Mouse (Mus musculus) midbrain, embryonic 15.5 days (tissue): ENCODE results near the gene Phldb2. TPM values are rescaled to one million over a fixed set of nuclear protein-coding genes. Genes with fewer than 3 reads are reported as not detected.

Experiments used
- ATAC-seq: fragments of 200-750 bp; cut with Nextera tagmentation; replicated peaks from 2 replicates; pipeline ENCODE4 v1.8.0; 2017; ENCODE audit warnings: moderate TSS enrichment
- H3K27ac ChIP-seq: fragments of 300-500 bp; sonication (generic); 2 replicates; pipeline ENCODE4 v1.5.1; 2015; ENCODE audit warnings: mild to moderate bottlenecking, inconsistent platforms
- H3K27me3 ChIP-seq: fragments of 300-500 bp; sonication (generic); replicated peaks from 2 replicates; pipeline ENCODE4 v1.6.1; 2015; ENCODE audit warnings: inconsistent platforms
- H3K36me3 ChIP-seq: fragments of 300-500 bp; sonication (generic); replicated peaks from 2 replicates; pipeline ENCODE4 v1.6.1; 2015; ENCODE audit warnings: inconsistent platforms
- H3K4me1 ChIP-seq: fragments of 300-500 bp; sonication (generic); 2 replicates; pipeline ENCODE4 v1.6.1; 2015; ENCODE audit warnings: inconsistent platforms
- H3K4me2 ChIP-seq: fragments of 300-500 bp; sonication (generic); 2 replicates; pipeline ENCODE4 v1.6.1; 2015; ENCODE audit warnings: inconsistent platforms, mild to moderate bottlenecking, moderate library complexity
- H3K4me3 ChIP-seq: fragments of 300-500 bp; sonication (generic); 2 replicates; pipeline ENCODE4 v1.5.1; 2015; ENCODE audit warnings: mild to moderate bottlenecking, inconsistent platforms
- H3K9ac ChIP-seq: fragments of 300-500 bp; sonication (generic); 2 replicates; pipeline ENCODE4 v1.6.1; 2015; ENCODE audit warnings: mild to moderate bottlenecking, inconsistent platforms
- H3K9me3 ChIP-seq: fragments of 300-500 bp; sonication (generic); 2 replicates; pipeline ENCODE4 v1.6.1; 2016; ENCODE audit warnings: inconsistent platforms
- WGBS: fragments of 180-500 bp; shearing (Covaris S2); methylation state at CpG from one replicate; pipeline ENCODE4 v1.1.7; 2015; ENCODE audit warnings: mixed read lengths; 5-methylcytosine and 5-hydroxymethylcytosine counted together
- polyA plus RNA-seq: library from polyadenylated mRNA; unstranded; fragments of >200 nt; fragmentation: Nextera tagmentation; extraction: Ambion mirVana; gene quantifications from 2 replicates; pipeline ENCODE4 v1.2.1, GENCODE M21; 2015

Gene Phldb2
- polyA plus RNA-seq, 1 experiment from 2014 or later: 7.8 TPM

DNA sequence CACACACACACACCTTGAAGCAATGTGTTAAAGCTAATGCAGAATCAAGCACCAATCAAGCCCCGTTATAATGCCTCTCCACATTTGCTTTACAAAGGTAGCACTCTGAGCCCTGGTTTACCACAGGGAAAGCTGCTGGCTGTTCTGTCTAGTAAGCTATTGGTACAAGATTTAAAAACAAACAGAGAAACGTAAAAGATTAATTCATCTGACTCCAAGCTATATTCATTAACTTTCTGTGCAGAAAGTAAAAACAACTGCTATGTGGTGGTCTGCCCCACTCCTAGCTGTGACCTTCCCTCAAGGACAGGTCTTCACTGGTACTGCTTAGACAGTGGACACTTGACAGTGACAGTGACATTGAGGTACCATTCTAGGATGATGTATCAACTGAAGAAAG, 69.2 kb downstream of the Phldb2 start:
- H3K9ac ChIP-seq: no peak overlapping the region
- no peak for ATAC-seq
- WGBS: 89% methylated on average over 2 of the region's 2 CpGs
- H3K27me3 ChIP-seq: no peaks in the 10 kb centered on the region
- H3K4me3 ChIP-seq: no peak overlapping the region
- H3K4me1 ChIP-seq: no peaks in the 10 kb centered on the region
- no peak overlapping the region for H3K4me2 ChIP-seq
- no peak overlapping the region for H3K27ac ChIP-seq
- H3K36me3 ChIP-seq: no peaks in the 10 kb centered on the region
- H3K9me3 ChIP-seq: no peaks in the 10 kb centered on the region

DNA sequence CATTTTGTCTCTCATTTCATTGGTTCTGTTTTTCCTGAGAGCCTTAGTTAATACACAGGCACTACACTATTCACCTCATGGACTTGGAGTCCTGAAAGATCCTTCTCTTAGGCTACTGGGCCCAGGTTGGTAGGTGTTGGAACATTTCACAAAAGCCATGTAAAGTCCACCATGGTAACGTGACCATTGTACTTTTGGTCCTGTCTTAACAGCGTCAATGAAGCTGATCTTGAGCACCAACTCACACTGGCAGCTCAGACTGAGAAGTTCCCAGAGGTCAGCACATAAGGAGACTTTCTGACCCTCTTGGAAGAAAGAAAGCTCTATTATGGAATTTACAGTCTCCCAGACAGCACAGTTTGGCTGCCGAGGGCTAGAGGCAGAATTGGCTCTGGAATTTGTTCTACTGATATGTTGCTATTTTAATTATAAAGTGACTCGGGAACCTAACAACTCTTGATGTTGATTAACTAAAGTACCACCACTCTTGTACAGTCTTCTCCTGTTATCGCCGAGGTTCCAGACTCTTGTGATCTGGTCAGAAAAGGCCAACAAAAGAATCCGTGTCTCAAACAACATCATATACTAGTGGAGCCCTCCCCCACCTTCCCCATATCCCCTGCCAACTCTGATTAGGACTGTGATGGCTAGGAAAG, 72.1 kb downstream of the Phldb2 start:
- 89% methylated on average over 7 of the region's 7 CpGs for WGBS
- ATAC-seq: no peak
- Histone ChIP-seq H3K4me1 (no peaks in the 10 kb centered on the region), H3K9ac (no peak overlapping the region), H3K36me3 (no peaks in the 10 kb centered on the region), H3K9me3 (no peaks in the 10 kb centered on the region), H3K4me2 (no peak overlapping the region), H3K27ac (no peak overlapping the region), H3K27me3 (no peaks in the 10 kb centered on the region), H3K4me3 (no peak overlapping the region)

DNA sequence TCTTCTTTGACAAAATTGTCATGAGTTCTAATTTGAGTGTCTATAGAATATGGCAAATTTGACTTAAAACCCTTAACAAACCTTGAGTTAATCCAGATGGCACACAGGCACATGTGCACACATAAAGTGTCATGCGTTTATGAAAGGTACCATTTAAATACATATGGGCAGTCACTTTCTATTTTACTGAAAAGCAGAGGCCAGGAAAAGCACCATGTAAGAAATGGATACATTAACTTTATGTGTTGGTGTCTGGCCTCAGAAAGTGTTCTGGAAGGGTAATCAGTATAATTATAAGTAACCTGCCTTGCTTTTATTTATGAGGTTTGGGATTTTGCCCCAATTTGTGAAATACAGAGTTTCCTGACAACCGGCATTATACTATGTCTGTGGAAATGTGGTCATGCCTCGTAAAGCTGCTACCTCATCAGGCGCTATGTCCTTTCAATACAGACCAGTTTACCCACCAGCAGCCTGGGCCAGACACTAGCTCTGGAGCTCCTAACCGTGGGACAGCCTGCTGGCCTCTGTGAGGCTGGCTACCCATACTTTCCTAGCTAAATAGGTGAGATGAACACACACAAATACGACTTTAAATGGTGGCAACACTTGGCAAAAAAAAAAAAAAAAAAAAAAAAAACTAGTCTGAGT, 73.2 kb downstream of the Phldb2 start:
- no peak for ATAC-seq
- WGBS: 91% methylated on average over 6 of the region's 6 CpGs
- H3K4me1 ChIP-seq: no peaks in the 10 kb centered on the region
- H3K9ac ChIP-seq: no peak overlapping the region
- H3K4me3 ChIP-seq: no peak overlapping the region
- H3K4me2 ChIP-seq: no peak overlapping the region
- H3K9me3 ChIP-seq: no peaks in the 10 kb centered on the region
- no peak overlapping the region for H3K27ac ChIP-seq
- H3K36me3 ChIP-seq: no peaks in the 10 kb centered on the region
- no peaks in the 10 kb centered on the region for H3K27me3 ChIP-seq

DNA sequence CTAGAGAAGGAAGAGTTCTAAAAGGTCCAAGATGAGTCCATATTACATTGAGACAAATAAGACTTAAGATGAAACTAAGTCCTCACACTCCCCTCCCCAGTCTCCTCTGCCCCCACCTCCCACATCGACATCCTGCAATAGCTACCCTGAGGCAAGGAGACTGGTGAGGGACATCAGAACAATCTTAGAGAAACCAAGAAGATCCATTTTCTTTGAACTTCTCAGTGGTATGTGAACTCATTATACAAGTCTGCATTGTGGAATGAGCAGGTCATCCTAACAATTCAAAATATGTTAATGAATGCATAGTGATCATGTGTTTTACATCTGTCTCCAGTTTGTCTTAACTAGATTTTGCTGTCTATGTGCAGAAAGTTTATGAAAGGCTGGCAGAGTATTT, 75.7 kb downstream of the Phldb2 start:
- Histone ChIP-seq H3K4me1 (no peaks in the 10 kb centered on the region), H3K9ac (no peak overlapping the region), H3K4me2 (no peak overlapping the region), H3K27ac (no peak overlapping the region), H3K9me3 (no peaks in the 10 kb centered on the region), H3K27me3 (no peaks in the 10 kb centered on the region), H3K4me3 (no peak overlapping the region), H3K36me3 (no peaks in the 10 kb centered on the region)
- 77% methylated on average over 1 of the region's 1 CpGs for WGBS
- no peak for ATAC-seq

DNA sequence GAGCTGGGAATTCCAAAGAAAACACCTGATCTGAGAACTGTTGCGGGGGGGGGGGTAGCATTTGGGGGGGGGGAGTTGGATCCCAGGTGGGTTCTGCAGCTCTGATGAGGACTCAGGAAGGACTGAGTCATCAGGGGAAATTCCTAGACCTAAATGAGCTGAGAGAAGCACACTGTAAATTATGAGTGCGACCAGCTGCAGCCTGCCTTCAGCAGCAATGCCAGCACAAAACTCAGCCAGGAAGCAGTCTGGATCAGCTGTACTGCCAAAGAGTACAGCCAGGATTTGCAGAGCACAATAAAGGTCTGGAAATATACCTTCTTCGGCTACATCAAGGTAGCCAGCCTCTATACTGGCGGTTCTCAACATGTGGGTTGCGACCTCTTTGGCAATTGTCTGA, 76.2 kb downstream of the Phldb2 start:
- H3K9ac ChIP-seq: no peak overlapping the region
- no peak overlapping the region for H3K4me2 ChIP-seq
- no peaks in the 10 kb centered on the region for H3K9me3 ChIP-seq
- no peaks in the 10 kb centered on the region for H3K36me3 ChIP-seq
- H3K4me3 ChIP-seq: no peak overlapping the region
- no peaks in the 10 kb centered on the region for H3K4me1 ChIP-seq
- 88% methylated on average over 5 of the region's 5 CpGs for WGBS
- H3K27me3 ChIP-seq: no peaks in the 10 kb centered on the region
- H3K27ac ChIP-seq: no peak overlapping the region
- ATAC-seq: no peak

DNA sequence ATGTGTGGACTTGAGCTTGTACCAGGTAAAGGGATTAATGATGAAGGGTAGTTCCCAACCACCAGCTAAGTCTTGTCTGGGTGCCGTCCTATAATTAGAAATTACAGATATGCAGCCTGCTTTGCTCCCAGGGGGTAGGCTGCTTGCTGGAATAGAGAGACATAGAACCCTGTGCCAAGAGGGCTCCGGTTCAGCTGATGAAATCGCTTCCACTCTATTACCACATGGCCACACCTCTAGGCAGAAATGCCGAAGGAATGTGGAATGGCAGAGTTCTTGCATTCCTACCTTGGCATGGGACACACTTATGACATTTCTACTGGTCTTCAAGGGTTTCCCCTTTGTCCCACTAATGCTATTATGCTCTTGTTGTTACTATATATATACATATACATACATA, 80.0 kb downstream of the Phldb2 start:
- no peak for ATAC-seq
- 85% methylated on average over 4 of the region's 4 CpGs for WGBS
- H3K27ac ChIP-seq: no peak overlapping the region
- no peaks in the 10 kb centered on the region for H3K4me1 ChIP-seq
- H3K36me3 ChIP-seq: no peaks in the 10 kb centered on the region
- H3K4me3 ChIP-seq: no peak overlapping the region
- H3K27me3 ChIP-seq: no peaks in the 10 kb centered on the region
- H3K4me2 ChIP-seq: no peak overlapping the region
- no peaks in the 10 kb centered on the region for H3K9me3 ChIP-seq
- H3K9ac ChIP-seq: no peak overlapping the region

DNA sequence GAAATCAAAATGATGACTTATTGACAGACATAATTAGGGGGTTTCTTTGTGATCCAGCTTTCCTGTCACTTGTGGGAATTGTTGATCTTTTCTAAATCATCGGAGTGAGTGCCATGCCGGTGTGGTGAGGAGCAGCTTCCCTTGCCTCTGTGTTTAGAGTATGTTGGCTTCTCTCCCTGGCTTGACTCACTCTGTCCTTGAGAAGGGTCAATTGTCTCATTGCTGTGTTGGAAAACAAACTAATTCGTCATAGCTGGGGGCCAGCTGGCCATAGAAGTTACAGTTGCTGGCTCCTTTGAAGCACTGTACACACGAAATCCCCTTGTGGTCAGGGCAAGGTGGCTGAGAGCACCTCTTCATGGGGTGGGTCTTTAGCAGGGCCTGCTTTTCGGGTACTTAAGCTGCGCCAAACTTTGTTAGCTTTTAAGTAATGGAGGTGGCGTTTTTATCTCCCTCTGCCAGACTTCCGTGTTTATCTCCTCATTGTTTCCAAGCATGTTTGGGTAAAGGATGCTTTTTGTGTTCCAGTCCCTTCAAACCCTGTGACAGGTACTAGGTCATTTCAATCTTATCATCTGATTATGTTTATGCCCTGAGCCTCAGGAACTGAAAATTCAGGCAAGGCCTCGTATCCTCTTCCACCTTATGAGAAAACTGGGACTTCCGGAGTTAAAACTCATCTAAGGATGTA, 82.0 kb downstream of the Phldb2 start:
- H3K9ac ChIP-seq: no peak overlapping the region
- no peak for ATAC-seq
- no peaks in the 10 kb centered on the region for H3K36me3 ChIP-seq
- no peaks in the 10 kb centered on the region for H3K27me3 ChIP-seq
- H3K4me2 ChIP-seq: no peak overlapping the region
- WGBS: 78% methylated on average over 10 of the region's 10 CpGs
- no peak overlapping the region for H3K4me3 ChIP-seq
- H3K9me3 ChIP-seq: no peaks in the 10 kb centered on the region
- no peaks in the 10 kb centered on the region for H3K4me1 ChIP-seq
- no peak overlapping the region for H3K27ac ChIP-seq

DNA sequence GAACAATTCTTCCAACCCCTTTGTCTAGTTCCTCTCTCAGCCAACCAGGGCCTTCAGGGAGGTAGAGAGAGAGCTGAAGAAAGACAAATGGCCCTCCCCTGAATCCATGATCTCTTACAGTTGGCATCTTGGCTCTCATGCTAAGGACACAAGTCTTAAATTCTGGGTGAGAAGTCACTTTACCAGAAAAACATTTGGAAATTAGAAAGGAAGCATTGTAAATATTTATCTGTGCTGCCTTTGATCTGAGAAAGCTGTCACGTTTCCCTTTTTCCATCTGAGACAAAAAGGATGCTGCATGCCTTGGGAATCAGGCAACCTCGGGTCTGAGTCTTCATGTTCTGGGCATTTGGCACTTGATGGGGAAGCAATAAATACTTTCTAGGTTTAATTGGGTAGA, 82.7 kb downstream of the Phldb2 start:
- no peak overlapping the region for H3K27ac ChIP-seq
- H3K4me2 ChIP-seq: no peak overlapping the region
- H3K36me3 ChIP-seq: no peaks in the 10 kb centered on the region
- no peaks in the 10 kb centered on the region for H3K4me1 ChIP-seq
- WGBS: 56% methylated on average over 2 of the region's 2 CpGs
- H3K27me3 ChIP-seq: no peaks in the 10 kb centered on the region
- ATAC-seq: no peak
- H3K9ac ChIP-seq: no peak overlapping the region
- no peak overlapping the region for H3K4me3 ChIP-seq
- no peaks in the 10 kb centered on the region for H3K9me3 ChIP-seq

DNA sequence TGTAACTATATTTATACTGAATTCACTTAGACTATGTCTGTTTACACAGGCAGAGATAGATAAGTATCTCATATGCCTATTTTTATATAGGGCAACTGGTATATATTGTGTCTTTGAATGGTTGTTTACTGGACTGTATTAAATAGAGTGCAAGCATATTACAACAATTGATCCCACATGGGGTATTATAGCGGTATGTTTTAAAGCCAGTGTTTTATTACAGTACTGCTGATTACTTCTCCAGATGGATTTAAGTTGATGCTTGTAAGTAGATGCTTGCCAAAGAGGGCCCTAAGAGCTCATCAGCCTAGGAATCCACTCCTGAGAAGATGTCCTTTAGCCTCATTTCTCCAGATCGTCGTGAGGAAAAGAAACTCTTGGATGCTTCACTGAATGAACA, 84.4 kb downstream of the Phldb2 start:
- no peak for ATAC-seq
- H3K27me3 ChIP-seq: no peaks in the 10 kb centered on the region
- H3K9ac ChIP-seq: no peak overlapping the region
- no peaks in the 10 kb centered on the region for H3K4me1 ChIP-seq
- no peaks in the 10 kb centered on the region for H3K9me3 ChIP-seq
- 84% methylated on average over 3 of the region's 3 CpGs for WGBS
- no peak overlapping the region for H3K4me2 ChIP-seq
- no peak overlapping the region for H3K27ac ChIP-seq
- no peak overlapping the region for H3K4me3 ChIP-seq
- no peaks in the 10 kb centered on the region for H3K36me3 ChIP-seq

DNA sequence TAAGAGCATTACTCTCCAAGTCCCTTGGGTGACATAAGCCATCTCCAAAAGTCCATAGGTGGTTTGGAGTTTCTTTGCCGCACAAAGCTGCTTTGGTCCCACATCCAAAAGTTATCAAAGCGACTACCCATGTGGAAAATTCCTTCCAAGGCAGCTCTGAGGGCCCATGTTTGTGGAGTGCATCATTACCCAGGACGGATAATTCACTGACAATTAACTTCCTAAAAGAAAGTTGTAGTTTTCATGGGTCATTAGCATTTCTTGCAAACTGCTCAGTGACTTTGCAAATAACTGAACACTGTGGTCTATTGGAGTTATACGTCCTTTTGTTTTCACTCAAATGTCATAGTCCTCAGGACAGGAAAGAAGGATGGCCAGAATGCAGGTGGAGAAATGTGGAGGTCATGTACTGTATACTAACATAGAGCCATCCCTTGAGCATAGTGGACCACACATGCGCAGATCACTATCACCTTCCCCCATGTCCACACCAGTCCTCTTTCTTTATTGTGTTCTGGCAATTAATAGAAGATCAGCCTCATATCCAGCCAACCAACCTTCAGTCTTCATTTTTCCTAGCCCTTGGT, 96.0 kb downstream of the Phldb2 start:
- ATAC-seq: no peak
- 63% methylated on average over 5 of the region's 5 CpGs for WGBS

DNA sequence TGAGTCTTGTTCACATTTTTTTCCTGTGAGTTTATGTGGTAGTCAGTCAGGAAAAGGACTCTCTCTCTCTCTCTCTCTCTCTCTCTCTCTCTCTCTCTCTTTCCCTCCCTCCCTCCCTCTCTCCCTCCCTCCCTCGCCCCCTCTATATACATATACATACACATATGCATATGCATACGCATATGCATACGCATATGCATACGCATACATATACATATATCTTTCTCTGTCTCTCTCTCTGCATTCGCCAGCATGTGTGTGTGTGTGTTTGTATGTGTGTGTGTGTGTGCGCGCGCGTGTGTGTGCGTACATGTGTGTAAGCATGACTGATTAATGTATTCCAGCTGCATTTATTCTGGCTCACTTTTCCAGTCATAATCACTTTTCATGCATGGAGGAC, 98.9 kb downstream of the Phldb2 start:
- Histone ChIP-seq H3K4me3 (no peak overlapping the region), H3K4me1 (no peaks in the 10 kb centered on the region), H3K36me3 (no peaks in the 10 kb centered on the region), H3K27me3 (no peaks in the 10 kb centered on the region), H3K9me3 (no peaks in the 10 kb centered on the region), H3K27ac (no peak overlapping the region), H3K9ac (no peak overlapping the region), H3K4me2 (no peak overlapping the region)
- WGBS: 90% methylated on average over 10 of the region's 10 CpGs
- no peak for ATAC-seq

More for the DNA sequence above, 96.0 kb downstream of the Phldb2 start:
- H3K9ac ChIP-seq: no peak overlapping the region
- H3K9me3 ChIP-seq: no peaks in the 10 kb centered on the region
- no peaks in the 10 kb centered on the region for H3K4me1 ChIP-seq
- H3K27ac ChIP-seq: no peak overlapping the region
- no peak overlapping the region for H3K4me2 ChIP-seq
- H3K4me3 ChIP-seq: no peak overlapping the region
- no peaks in the 10 kb centered on the region for H3K27me3 ChIP-seq
- H3K36me3 ChIP-seq: no peaks in the 10 kb centered on the region

DNA sequence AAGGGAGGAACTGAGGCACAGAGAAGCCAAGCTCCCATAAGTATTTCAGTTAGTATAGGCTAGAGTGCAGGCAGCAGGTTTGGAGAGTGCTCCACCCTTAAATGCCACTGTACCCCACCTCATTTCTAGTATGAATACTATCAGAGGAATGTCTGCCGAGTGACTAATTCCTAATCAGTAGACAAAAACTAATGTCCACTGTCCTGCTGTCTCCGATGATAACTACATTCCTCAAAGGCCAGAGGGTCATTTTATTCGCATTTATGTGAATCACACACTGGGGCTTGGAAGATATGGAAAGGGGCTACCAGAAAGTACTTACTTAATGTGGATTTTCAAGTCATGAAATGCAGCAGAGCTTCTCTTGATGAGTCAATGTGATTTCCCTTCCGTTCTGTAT, 104.4 kb downstream of the Phldb2 start:
- 83% methylated on average over 4 of the region's 4 CpGs for WGBS
- H3K27me3 ChIP-seq: no peaks in the 10 kb centered on the region

More for the DNA sequence above, 104.4 kb downstream of the Phldb2 start:
- H3K4me1 ChIP-seq: peaks cover 4% of the 10 kb centered on the region; the same call in 1 of the 2 replicates
- H3K4me3 ChIP-seq: no peak overlapping the region
- no peak overlapping the region for H3K9ac ChIP-seq
- no peaks in the 10 kb centered on the region for H3K36me3 ChIP-seq
- no peak overlapping the region for H3K4me2 ChIP-seq
- ATAC-seq: no peak
- H3K27ac ChIP-seq: no peak overlapping the region
- H3K9me3 ChIP-seq: no peaks in the 10 kb centered on the region
